Mouse (Mus musculus): ENCODE data around the gene Bcat2. TPM values are rescaled to one million over a fixed set of nuclear protein-coding genes. Genes with fewer than 3 reads are reported as not detected.

Bcat2 gene
- total and polyA plus RNA-seq, 3 experiments = 45.9 to 178 (median 114) TPM

DNA sequence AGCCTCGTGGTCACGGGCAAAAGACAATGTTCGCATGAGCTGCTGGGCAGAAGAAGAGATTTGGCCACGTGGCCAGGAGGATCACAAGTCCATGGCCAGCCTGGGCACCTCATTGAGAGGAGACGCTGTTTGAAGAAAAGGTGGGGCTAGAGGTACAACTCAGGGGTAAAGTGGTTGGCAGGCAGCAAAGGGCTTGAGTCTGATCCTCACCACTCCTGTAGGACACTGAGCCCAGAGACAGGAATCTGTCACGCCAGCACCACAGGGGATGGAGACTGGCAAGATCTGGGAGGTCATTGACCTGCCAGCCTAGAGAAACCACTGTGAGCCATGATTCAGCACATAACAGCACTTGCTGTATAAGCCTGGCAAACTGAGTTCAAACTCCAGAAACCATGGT is 27.6 kb downstream of the Bcat2 start:
- no peak for DNase-seq (ENCODE audit: low spot score)
- ATAC-seq (ENCODE audit: extremely low read depth, insufficient number of reproducible peaks, low FRiP score, poor library complexity, severe bottlenecking) = no peak
- H3K27me3 ChIP-seq (ENCODE audit: insufficient read depth, low read length) = peaks cover 29% of the 10 kb centered on the region
- H3K9me3 ChIP-seq (replicated peaks) = no peaks in the 10 kb centered on the region
- peaks cover 31% of the 10 kb centered on the region for H3K4me1 ChIP-seq (ENCODE audit: insufficient read depth, low read depth, low read length)
- H3K36me3 ChIP-seq (replicated peaks) = no peaks in the 10 kb centered on the region
- TF ChIP-seq GATA2 (IDR thresholded peaks at IDR 0.05; ENCODE audit: borderline replicate concordance, low read depth, low read length) (no peak), GATA1 (IDR thresholded peaks at IDR 0.05; ENCODE audit: borderline replicate concordance, low read length) (no peak), CTCF (IDR thresholded peaks at IDR 0.05; ENCODE audit: low read depth, low read length) (no peak), POLR2AphosphoS5 (IDR thresholded peaks at IDR 0.05; ENCODE audit: insufficient replicate concordance, low read depth, low read length) (no peak), TAL1 (conservative IDR thresholded peaks at IDR 0.05; ENCODE audit: low read depth, low read length) (no peak)
- H3K4me3 ChIP-seq (ENCODE audit: low read depth, low read length) = no peak overlapping the region

DNA sequence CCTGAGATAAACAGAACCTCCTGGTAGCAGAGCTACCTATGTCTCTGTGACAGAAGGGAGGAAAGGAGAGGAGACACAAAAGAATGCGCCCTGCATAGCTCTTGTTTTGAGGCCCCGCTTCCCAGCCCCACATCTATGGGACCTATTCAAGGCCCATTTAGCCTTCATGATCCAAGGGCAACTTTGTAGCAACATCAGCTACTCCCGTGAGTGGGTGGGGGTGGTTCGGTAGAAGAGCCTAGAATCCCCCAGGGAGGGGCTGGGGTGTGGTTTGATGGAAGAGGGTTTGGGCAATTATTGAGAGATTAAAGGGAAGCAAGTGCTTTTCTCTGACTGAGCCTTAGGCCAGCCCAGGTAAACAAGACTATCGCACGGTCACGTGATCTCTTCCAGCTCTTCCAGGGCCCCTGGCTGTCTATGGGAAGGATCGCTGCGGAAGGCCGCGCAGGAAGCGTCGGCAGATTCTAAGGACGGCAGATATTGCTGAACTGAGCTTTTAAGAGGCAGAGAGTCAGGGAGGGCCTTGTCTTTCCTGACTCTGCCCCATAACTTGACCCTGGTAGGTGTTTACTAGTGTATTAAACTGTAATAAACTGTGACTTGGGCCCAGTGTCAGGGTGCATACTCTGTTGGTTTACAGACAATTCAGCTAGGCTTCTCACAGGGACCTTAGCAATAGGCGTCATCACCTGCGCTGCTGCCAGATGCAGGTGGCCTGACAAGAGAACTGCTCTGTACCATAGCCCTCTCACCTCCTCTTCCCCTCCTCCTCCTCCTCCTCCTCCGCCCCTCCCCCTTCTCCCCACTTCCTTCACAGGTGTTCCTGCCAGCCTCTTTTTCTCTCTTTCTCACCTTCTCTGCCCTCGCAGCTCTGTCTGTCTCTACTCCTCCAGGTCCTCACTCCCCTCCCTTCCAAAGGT is 29.3 kb downstream of the Bcat2 start:
- TF ChIP-seq GATA1 (IDR thresholded peaks at IDR 0.05; ENCODE audit: borderline replicate concordance, low read length) (no peak), POLR2AphosphoS5 (IDR thresholded peaks at IDR 0.05; ENCODE audit: insufficient replicate concordance, low read depth, low read length) (no peak)
- ATAC-seq (ENCODE audit: extremely low read depth, insufficient number of reproducible peaks, low FRiP score, poor library complexity, severe bottlenecking) (no peak), DNase-seq (ENCODE audit: low spot score) (no peak)

DNA sequence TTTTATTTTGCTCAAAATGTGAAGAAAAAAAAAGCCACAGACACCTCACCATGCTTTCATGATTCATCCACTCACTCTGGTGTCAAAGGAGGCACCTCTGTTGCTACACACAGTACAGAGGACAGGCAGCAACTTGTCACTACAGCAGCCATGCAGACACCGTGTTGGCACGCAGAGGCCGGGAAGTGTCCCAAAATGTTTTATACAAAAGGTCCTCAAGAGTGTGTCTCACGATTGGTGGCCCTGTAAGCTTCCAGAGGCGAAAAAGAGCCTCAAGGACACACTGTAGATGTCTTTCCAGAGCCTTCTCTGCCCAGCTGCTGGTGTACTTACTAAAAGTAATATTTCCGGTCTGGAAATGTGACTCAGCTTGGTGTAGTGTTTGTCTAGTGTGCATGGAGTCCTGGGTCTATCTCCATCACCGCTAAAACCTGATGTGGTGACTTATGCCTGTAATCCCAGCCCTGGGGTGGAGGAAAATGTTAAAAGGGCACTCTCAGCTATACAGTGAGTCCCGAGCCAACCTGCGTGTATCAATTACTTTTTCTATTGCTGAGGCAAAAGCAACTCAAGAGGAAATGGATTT is 35.8 kb downstream of the Bcat2 start:
- Histone ChIP-seq H3K4me1 (ENCODE audit: insufficient read depth, low read depth, low read length) (no peaks in the 10 kb centered on the region), H3K27me3 (ENCODE audit: insufficient read depth, low read length) (peaks cover 28% of the 10 kb centered on the region), H3K4me3 (ENCODE audit: low read depth, low read length) (no peak overlapping the region), H3K36me3 (replicated peaks) (no peaks in the 10 kb centered on the region), H3K9me3 (replicated peaks) (no peaks in the 10 kb centered on the region)
- TF ChIP-seq TAL1 (conservative IDR thresholded peaks at IDR 0.05; ENCODE audit: low read depth, low read length) = no peak
- TF ChIP-seq GATA2 (IDR thresholded peaks at IDR 0.05; ENCODE audit: borderline replicate concordance, low read depth, low read length) = no peak
- no peak for TF ChIP-seq CTCF (IDR thresholded peaks at IDR 0.05; ENCODE audit: low read depth, low read length)
- no peak for TF ChIP-seq POLR2AphosphoS5 (IDR thresholded peaks at IDR 0.05; ENCODE audit: insufficient replicate concordance, low read depth, low read length)
- no peak for TF ChIP-seq GATA1 (IDR thresholded peaks at IDR 0.05; ENCODE audit: borderline replicate concordance, low read length)
- no peak for ATAC-seq (ENCODE audit: extremely low read depth, insufficient number of reproducible peaks, low FRiP score, poor library complexity, severe bottlenecking)
- no peak for DNase-seq (ENCODE audit: low spot score)

More for the DNA sequence above, 29.3 kb downstream of the Bcat2 start:
- Histone ChIP-seq H3K4me3 (ENCODE audit: low read depth, low read length) (no peak overlapping the region), H3K9me3 (replicated peaks) (no peaks in the 10 kb centered on the region), H3K27me3 (ENCODE audit: insufficient read depth, low read length) (peaks cover 35% of the 10 kb centered on the region), H3K4me1 (ENCODE audit: insufficient read depth, low read depth, low read length) (peaks cover 28% of the 10 kb centered on the region), H3K36me3 (replicated peaks) (no peaks in the 10 kb centered on the region)

DNA sequence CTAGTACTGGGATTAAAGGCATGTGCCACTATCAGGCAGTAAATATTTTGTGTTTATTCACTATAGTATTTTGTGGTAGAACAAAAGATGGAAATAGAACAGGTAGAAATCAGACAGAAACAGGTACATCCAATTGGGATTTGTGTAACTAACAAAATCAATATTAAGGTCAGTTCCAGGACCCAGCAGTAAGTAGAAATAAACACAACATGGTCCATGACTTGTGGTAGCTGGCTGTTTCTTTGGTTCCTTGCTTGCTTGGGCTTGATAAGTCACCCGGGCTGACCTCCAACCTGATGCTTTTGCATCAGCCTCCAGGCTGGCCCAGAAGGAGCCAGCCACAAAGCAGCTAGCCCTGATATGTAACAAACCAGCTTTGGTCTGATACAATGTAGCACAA is 39.6 kb downstream of the Bcat2 start:
- no peak for ATAC-seq (ENCODE audit: extremely low read depth, insufficient number of reproducible peaks, low FRiP score, poor library complexity, severe bottlenecking)
- Histone ChIP-seq H3K4me3 (ENCODE audit: low read depth, low read length) (no peak overlapping the region), H3K4me1 (ENCODE audit: insufficient read depth, low read depth, low read length) (no peaks in the 10 kb centered on the region), H3K27me3 (ENCODE audit: insufficient read depth, low read length) (peaks cover 30% of the 10 kb centered on the region), H3K9me3 (replicated peaks) (no peaks in the 10 kb centered on the region), H3K36me3 (replicated peaks) (no peaks in the 10 kb centered on the region)
- DNase-seq (ENCODE audit: low spot score) = no peak
- TF ChIP-seq GATA2 (IDR thresholded peaks at IDR 0.05; ENCODE audit: borderline replicate concordance, low read depth, low read length) (no peak), POLR2AphosphoS5 (IDR thresholded peaks at IDR 0.05; ENCODE audit: insufficient replicate concordance, low read depth, low read length) (no peak), CTCF (IDR thresholded peaks at IDR 0.05; ENCODE audit: low read depth, low read length) (no peak), TAL1 (conservative IDR thresholded peaks at IDR 0.05; ENCODE audit: low read depth, low read length) (no peak), GATA1 (IDR thresholded peaks at IDR 0.05; ENCODE audit: borderline replicate concordance, low read length) (no peak)

DNA sequence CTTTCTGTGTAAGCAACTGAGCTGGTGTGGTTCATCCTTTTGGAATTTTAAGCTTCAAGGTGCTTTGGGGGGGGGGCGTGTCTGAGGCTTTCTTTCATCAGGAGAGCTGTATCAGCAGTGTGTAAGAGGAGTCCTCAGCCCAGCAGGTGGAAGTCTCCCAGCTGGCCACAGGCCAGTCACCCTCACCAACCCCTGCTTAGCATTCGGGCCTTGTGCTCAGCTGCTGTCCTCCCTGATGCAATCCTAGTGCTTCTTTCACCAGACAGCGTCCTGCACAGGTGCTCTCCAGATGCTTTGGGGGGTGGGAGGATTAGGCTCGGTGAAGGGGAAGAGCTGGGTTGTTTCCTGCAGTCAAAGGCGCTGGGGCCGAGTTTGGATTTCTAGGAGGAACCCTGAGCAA is 46.3 kb downstream of the Bcat2 start:
- no peak overlapping the region for H3K4me3 ChIP-seq (ENCODE audit: low read depth, low read length)
- no peak for ATAC-seq (ENCODE audit: extremely low read depth, insufficient number of reproducible peaks, low FRiP score, poor library complexity, severe bottlenecking)
- H3K27me3 ChIP-seq (ENCODE audit: insufficient read depth, low read length) = peaks cover 51% of the 10 kb centered on the region
- H3K4me1 ChIP-seq (ENCODE audit: insufficient read depth, low read depth, low read length) = 0 out of 2 replicates have a peak, but pooled peaks cover 2% of the 10 kb centered on the region
- H3K36me3 ChIP-seq (replicated peaks) = no peaks in the 10 kb centered on the region
- DNase-seq (ENCODE audit: low spot score) = no peak
- no peaks in the 10 kb centered on the region for H3K9me3 ChIP-seq (replicated peaks)
- TF ChIP-seq GATA1 (IDR thresholded peaks at IDR 0.05; ENCODE audit: borderline replicate concordance, low read length) (no peak), POLR2AphosphoS5 (IDR thresholded peaks at IDR 0.05; ENCODE audit: insufficient replicate concordance, low read depth, low read length) (no peak), GATA2 (IDR thresholded peaks at IDR 0.05; ENCODE audit: borderline replicate concordance, low read depth, low read length) (no peak), TAL1 (conservative IDR thresholded peaks at IDR 0.05; ENCODE audit: low read depth, low read length) (no peak), CTCF (IDR thresholded peaks at IDR 0.05; ENCODE audit: low read depth, low read length) (no peak)

DNA sequence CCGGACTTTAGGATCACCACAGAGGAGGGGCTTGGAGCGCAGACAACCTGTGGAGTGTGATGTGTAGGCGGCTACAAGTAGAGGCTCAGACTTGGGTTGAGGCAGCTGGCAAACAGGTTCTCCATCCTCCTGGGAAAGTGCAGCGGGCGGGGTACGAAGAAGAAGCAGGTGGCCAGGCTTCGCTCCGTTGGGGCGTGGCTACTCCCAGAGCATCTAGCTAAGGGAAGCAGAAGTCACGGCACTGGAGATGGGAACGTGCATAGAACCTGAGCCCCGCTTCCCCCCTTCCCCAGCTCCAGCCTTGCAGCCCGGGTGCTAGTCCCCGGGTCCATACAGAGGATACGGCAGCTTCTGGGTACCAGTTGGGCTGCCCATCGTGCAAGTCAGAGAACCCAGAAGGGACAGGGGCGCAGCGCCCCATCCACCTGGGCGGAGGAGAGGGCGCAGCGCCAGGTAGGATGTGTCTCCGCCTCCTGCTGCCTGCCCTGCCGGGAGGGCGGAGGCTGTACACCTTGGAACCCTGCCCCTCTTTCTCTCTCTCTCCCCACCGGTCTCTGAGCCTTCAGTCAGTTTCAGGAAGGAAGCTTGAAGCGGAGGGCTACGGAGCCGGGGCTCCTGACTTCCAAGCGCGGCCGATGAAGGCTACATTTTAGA is 47.2 kb downstream of the Bcat2 start, which contains the start of gene Fut1:
Fut1 (plus strand) TSS at position 248 of the 654 bp plus-strand sequence.
- no peaks in the 10 kb centered on the region for H3K36me3 ChIP-seq (replicated peaks)
- TF ChIP-seq POLR2AphosphoS5 (IDR thresholded peaks at IDR 0.05; ENCODE audit: insufficient replicate concordance, low read depth, low read length) (no peak), GATA1 (IDR thresholded peaks at IDR 0.05; ENCODE audit: borderline replicate concordance, low read length) (no peak), TAL1 (conservative IDR thresholded peaks at IDR 0.05; ENCODE audit: low read depth, low read length) (no peak), GATA2 (IDR thresholded peaks at IDR 0.05; ENCODE audit: borderline replicate concordance, low read depth, low read length) (no peak), CTCF (IDR thresholded peaks at IDR 0.05; ENCODE audit: low read depth, low read length) (no peak)
- H3K27me3 ChIP-seq (ENCODE audit: insufficient read depth, low read length) = peaks cover 51% of the 10 kb centered on the region
- no peak within 1 kb of the TSS for H3K4me3 ChIP-seq (ENCODE audit: low read depth, low read length)
- no peak for DNase-seq (ENCODE audit: low spot score)
- H3K9me3 ChIP-seq (replicated peaks) = no peaks in the 10 kb centered on the region
- H3K4me1 ChIP-seq (ENCODE audit: insufficient read depth, low read depth, low read length) = 0 out of 2 replicates have a peak, but pooled peaks cover 2% of the 10 kb centered on the region
- ATAC-seq (ENCODE audit: extremely low read depth, insufficient number of reproducible peaks, low FRiP score, poor library complexity, severe bottlenecking) = no peak
